Mouse (Mus musculus) heart, adult 9 months (tissue): ENCODE measurements around the gene Olfr322.
"Not testable (repeated sequence)": the region's sequence is repeated elsewhere in the genome, so short reads cannot be mapped to it uniquely, and the experiment has no call there.

Experiments used
- DNase-seq, 2 experiments: peaks; one replicate each; pipeline ENCODE4 v3.0.0; 2022; ENCODE audit warnings: low spot score in 2 of 2

Gene Olfr322

DNA sequence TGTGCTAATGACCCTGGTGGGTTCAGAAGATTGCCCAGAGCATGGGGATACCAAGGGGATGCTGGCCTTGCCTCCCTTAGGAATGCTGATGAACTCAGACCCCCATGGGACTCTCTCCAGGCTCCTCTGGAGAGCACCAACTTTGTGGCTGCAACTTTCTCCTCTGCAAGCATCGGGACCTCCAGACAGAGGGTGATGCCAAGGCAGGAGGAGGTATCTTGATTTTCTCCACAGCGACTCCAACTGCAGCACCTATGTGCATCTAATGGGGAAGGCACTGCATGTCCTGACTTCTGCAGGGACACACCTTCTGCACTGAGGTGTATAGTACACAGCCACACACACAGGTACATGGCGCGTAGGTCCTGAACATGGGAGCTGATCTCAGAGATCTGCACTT, at the start of gene Olfr322:
Gene Olfr322, plus strand, starts transcription at position 187 of the 400 bp plus-strand sequence.
- DNase-seq = no peak

DNA sequence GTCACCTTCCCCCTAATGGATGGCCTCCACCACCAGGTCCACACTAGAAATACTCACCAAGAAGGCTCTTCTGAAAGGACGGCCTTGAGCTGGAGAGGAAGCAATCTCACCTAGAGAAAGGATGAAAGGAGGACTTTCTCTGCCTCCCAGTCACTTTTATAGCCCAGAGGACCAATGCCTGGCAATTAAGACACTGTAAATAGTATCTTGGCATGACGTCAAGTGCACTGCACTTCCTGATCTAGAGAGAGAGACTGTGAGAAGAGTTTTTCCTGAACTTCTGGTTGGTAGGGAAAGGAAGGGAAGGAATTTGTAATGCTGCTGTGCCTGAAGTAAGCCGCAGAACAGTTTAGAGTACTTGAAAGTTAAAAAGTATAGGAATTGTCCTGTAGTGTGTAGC, 45.2 kb upstream of the Olfr322 start:
- no peak for DNase-seq

DNA sequence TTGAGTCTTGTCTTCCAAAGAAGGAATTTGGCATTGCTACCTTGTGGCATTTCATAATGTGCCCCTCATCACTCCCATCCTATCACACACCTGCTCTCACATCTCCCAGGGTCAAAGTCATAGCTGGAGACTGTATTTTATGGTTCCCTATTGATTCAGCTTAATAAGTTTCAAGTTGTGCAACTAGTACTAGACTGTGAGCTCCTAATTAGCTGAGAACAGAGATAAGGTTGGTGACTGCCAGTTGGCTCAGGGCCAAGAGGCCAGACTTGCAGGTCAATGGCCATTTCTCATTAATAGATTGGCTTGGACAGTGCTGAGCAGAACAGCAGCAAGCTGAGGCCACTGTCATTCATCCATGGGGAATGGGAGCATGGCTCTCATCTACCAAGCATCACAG, 44.1 kb upstream of the Olfr322 start:
- DNase-seq = no peak

DNA sequence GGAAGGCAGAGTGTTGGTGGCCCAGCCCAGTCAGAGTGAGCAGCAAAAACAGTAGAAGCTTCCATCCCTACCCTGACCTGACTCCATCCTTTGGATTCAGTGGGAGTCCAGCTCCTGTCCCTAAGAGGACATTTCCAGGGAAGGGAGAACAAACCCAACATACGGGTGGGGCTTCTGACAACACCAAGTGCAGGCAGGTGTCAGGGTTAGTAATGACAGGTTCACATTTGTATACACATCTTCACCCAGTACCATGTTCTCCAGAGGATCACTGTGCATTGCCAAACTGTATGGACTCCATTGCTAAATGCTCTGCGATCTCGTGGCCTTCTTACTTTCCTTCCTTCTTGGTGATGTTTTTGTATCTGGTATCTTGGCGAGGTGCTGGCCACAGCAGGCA, 42.6 kb upstream of the Olfr322 start, which contains the start of gene 2210407C18Rik:
Gene 2210407C18Rik, minus strand, starts transcription at position 101 of the 400 bp plus-strand sequence.
- no peak for DNase-seq

DNA sequence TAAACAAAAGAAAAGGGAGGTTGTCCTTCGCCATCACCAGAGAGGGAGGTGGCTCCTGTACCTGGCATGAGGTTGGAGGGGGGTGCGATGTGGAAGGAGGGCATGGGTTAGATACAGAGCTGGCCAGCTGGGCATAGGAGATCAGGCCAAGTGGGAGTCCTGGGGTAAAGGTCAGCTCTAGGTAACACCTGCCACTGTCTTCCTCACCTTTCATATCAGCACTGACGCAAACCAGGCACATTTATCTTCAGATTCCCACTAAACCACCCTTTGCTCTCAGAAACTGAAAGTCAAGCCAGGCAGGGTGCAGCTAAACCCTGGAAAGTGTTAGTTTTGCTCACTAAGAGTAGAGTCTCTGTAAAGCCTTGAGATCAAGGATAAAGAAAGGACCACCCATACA, 40.2 kb upstream of the Olfr322 start:
- peak in 1 of 2 experiments; percentile 16 for DNase-seq

DNA sequence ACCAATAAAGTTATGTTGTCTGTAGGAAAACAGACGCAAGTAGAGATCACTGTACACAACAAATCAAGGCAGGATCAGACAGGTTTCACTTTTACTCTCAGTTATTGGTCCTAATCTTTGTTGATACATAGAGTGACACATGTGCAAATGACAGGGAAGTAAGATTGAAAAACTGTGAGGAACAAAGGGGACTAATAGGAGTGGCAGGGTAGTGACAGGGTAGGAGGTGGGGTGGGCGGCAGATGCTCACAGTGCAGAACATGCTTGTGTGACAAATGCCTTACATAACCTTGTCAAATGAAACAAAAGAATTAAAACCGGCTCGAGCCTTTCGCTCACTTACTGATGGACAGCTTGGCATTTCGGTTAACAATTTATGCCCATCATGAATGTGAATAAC, 39.8 kb upstream of the Olfr322 start:
- DNase-seq = no peak

DNA sequence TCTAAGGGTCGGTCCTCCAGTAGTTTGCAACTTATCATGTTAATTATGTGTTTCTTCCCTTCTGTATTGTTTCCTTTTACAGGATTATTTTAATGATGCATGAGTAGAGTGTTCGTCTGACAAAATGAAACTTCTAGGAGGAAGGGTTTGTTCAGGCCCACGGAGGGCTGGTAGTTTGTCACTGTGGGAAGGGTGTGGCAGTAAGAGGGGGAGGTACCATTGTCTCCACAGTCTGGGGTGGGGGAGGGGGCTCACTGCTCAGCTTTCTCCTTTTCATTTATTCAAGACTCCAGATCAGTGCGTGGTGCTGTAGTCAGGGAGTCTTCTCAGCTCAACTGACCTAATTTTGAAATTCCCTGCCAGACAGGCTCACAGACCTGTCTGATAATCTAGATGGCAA, 32.4 kb upstream of the Olfr322 start:
- DNase-seq = no peak

DNA sequence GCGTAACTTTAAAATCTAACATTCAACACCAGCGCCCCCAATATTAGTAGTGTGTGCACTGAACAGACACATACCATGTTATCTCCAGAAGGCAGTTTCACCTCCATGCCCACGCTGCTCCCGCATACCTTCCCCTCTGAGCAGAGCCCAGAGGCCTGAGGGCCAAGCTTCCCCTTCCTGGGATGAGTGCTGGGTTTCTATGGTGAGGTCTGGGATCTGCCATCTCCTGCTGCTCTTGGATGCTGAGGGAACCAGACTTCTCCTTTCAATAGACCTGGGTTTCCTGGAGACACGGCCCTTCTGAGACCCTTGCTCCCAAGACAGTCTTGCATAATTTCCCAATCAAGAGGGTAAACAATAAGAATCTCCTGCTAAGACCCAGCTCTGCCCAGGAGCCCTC, 28.2 kb upstream of the Olfr322 start, which contains the start of gene Olfr323:
Gene Olfr323, minus strand, starts transcription at position 101 of the 400 bp plus-strand sequence.
- DNase-seq = no peak

DNA sequence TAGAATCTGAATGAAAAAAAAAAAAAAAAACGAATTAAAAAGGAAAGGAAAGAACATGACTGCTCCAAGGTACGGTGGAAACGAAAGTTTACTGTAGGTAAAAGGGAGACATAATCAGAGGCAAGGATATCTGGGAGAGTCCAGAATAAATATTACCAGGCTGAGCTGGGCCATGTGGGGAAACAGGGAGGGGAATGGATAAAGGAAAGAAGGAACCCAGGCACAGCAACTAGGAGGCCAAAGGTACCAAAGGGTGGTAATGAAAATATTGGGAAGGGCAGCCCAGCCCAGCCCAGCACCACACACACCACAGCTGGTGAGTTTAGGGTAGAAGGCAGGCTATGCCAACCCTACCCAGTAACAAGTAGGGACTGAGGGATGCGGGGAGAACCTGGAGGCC, 23.7 kb upstream of the Olfr322 start:
- no peak for DNase-seq

DNA sequence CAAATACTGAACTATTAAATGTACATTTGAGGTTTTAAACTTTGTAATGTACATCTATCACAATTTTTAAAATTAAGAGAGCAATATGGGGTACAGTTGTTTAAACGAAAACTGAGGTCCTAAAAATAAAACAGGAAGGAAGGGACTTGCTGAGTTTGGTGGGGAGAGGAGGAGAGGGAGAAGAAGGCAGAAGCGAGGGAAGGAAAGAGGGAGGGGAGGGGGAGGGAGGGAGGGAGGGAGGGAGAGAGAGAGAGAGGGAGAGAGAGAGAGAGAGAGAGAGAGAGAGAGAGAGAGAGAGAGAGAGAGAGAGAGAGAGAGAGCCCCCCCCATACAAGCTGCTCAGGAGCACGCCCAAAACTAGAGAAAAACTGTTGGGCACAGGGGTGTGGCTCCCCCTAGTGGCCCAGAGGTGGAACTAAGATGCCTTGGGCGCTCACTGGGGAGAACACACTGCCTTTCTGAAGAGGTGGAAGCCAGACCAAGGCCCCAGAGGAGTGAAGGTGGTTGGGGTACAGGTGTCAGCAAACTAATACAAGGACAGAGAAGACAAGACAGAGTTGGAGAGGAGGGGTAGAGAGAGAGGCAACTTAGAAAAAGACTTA, 22.1 kb upstream of the Olfr322 start:
- DNase-seq = peak in 1 of 2 experiments; percentile 35

DNA sequence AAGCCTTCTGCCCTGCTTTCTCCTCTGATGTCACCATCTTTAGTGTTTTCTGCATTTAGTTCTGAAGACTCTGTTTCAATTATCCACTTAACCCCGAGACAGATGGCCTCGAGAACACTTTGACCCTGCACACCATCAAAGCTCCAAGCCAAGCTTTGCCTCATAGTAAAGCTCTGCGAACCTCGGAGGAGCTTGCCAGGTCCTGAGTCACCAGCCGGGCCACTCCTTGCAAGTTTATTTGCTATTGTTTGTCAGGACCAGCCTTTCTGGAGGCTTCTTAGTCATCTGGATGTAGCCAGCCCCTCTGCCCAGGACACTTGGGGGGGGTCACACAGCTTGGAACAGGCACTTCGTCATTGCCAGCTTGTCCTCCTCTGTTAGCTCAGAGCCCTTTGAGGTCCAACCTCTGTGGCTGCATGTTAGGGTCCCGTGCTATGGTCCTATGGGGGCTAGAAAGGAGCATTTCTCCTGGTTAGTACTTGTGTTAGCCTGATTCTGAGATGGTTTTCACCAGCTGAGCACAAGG, 20.3 kb upstream of the Olfr322 start:
- peak in 1 of 2 experiments; percentile 7 for DNase-seq

DNA sequence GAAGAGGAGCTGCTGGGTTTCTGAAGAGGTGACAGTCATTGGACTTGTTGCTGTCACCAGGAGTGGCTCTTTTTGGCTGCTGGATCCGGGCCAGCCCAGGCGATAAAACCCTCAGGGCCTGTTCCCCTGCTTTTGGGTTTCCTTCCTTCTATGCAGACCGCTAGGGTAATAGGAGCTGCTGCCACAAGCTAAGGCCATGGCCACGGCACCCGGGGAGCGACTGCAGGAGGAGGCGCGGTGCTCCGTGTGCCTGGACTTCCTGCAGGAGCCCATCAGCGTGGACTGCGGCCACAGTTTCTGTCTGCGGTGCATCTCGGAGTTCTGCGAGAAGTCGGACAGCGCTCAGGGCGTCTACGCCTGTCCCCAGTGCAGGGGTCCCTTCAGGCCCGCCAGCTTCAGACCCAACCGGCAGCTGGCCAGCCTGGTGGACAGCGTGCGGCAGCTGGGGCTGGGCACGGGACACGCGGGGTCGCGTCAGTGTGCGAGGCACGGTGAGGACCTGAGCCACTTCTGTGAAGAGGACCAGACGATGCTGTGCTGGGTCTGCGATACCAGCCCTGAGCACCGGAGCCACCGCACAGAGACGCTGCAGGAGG, 18.2 kb upstream of the Olfr322 start, which contains the start of gene Trim58:
Gene Trim58, plus strand, starts transcription at position 194 of the 596 bp plus-strand sequence.
- DNase-seq = no peak

DNA sequence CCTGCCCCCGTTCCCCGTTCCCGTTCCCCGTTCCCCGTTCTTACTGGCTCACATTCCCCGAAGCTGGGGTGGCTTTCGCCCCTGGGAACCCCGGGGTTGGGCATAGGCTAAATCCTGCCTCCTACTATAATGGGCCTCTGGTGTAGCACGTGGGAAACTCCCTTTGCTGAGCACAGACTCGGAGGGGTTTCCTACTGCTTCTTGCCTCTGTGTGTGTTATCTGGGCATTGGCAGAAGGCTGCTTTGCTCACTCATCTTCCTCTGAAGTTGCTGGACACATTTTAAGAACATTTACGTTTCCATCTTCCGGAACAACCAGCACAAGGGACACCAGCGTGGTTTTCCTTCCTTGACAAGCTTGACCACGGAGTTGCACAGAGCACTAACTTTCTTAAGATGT, 17.5 kb upstream of the Olfr322 start:
- DNase-seq = no peak

DNA sequence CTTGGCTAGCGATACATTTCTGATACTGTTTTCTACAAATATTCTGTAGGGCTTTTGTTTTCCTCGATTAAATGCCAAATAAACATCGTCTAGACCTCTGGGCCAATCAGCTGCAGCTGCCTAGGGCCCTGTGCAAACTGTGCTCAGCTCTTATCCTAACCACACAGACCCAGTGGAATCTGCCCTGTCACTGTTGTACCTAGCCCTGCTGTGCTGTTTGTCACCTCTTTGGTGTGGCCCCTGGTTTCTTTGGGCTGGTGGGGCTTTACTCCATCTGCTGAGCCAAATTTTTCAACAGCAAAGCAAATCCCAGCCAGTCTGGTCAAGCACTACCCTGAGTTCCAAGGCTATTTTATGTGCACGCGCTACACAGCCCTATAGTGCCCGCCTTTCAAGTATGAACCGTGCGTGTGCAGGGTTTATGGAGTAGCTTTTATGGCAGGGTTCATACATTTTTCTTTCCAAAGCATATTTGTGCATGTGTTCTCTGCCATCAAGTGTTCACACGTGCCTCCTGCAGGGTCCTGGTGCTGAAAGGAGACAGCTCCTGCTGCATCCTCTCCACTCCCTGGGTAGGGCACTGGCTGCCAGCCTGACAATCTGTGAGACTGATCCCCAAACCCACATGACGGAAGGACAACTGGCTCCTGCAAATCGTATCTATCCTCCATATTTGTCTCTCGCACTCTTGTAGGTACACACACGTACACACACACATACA, 16.8 kb upstream of the Olfr322 start:
- no peak for DNase-seq

DNA sequence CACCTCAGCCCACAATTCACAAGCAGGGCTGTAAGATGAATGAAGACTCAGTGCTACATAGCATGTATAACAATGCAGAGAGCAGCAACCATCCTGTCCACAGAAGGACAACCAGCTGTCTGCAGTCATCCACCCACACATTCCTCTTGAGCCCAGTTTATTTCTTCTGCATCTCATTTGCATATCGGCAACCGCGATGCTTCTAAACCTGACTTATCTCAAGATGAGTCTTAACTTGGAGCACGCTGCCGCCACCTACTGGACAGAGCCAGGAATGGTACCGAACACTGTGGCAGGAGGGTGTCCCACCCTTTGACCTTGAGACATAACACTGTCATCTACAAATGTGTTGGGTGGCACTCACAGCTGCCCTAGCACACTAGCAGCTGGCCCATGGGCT, 15.2 kb upstream of the Olfr322 start:
- no peak for DNase-seq

DNA sequence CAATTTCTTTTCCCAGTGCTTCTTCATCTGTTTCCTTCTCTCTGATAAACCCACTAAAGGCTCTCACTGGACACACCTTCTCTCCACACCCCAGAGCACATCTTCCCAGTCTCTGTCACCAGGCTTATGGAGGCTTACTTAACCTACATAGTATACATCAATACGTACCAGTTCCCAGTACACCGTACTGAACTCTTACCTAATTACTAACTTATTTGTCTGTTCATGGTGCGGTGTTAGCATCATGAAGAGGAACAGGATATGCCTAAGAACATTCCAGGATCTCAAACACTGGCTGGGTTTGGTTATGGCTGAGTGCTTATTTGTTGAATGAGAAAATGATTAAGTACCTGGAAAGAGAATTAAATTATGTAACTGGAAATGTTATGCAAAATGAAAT, 3.4 kb upstream of the Olfr322 start:
- DNase-seq = no peak

DNA sequence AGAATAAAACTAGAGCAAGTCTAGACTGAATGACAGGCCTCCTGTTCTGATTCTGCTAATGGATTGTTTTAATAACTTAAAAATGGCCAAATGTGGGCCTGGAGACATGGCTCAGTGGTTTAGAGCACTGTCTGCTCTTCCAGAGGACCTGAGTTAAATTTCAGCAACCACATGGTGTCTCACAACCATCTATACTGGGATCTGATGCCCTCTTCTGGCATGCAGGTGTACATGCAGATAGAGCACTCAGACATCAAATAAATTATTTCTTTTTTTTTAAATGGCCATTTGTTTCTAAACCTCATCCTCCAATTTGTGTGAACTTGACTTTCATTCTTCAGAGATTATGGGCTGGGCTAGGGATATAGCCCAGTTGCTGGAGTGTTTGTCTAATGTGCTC, 10.7 kb downstream of the Olfr322 start:
- no peak for DNase-seq

DNA sequence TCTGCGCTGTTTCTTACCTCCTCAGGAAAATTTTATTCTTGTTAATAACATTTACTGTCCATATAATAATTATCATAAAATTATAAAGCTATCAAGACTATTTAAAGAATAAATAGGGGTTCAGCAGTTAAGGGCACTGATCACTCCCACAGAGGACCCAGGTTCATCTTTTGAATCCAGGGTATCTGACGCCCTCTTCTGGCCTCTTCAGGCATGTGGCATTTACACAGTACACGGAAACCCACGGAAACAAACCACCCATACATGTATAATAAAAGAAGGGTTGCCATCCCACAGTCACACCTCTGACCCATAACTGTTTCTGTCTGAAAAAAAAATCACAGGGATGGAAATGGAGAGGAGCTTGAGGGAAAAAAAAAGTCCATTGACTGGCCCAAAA, 13.2 kb downstream of the Olfr322 start:
- DNase-seq = no peak

DNA sequence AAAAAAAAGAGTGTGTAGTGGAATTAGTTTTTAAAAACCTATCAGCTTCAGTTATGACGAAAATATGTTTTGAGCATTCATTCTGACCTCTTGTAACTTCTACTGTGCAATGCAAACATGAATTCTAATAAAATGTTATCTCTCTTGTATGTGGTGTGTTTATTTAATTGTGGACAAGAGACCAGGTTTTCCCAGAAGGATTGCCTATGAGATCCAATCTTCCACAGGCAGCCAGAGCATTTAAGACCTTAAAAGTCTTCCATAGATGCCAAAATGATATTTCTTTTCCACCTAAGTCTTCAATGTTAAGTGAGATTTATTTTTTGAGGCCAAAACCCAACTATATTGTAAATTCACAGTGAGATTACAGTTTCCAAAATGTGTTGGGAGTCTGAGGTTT, 22.2 kb downstream of the Olfr322 start, which contains the start of gene Olfr320:
Gene Olfr320, plus strand, starts transcription at position 301 of the 400 bp plus-strand sequence.
- DNase-seq = no peak

DNA sequence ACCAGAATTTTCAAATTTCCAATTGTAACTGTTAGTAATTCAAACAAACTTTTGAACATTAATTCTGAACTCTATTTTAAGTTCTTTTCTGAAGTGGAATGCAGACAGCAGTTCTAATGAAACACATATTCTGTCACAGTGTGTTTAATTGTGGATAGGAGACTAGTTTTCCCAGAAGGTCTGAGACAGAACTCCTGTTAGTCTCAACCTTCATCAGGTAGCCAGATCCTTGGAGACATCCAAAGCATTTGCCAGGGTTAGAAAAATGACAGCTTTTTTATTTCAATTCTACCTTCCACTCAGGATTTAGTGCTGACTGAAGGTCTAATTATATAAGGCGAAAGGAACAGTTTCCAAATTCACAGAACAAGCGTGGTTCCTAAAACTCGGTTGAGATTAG, 40.3 kb downstream of the Olfr322 start, which contains the start of gene Olfr319:
Gene Olfr319, plus strand, starts transcription at position 301 of the 400 bp plus-strand sequence.
- DNase-seq = no peak

DNA sequence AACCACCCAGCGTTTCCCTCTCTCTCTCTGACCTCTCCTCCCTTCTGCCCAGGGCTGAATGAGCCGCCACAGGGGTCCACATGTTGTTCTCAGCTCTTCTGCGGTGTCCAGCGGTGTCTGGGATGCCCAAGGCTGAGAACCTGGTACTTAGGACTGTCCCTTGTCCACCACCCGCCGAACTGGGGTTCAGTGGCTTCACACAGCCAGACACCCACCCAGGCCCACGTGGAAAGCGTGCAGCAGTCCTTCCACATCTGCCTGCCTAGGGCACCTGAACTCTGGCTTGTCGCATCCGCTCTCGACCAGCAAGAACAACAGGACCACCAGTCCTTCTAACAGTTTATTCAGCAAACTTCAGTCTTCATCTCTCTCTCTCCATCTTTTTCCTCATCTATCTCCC, 50.5 kb downstream of the Olfr322 start:
- no peak for DNase-seq

DNA sequence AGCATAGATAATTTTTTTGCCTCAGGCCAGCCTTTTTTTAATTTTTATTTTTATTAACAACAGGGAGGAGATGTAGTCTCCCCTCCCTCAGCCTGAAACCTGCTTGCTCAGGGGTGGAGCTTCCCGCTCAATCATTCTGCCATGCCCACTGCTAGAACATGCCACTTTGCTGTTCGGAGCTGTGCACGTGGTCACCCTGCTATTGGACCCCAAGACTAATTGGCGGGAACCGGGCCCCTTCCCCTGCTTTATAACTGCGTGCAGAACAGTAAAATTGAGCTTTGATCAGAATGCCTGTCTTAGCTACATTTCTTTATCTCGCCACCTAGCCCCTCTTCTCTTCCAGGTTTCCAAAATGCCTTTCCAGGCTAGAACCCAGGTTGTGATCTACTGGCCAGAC, 59.1 kb downstream of the Olfr322 start:
- DNase-seq = not testable (repeated sequence)
